Mouse (Mus musculus) thymus, postnatal 36 days (tissue): ENCODE measurements around the gene Syne3.

Experiments
- DNase-seq, 2 experiments: peaks; one replicate each; pipeline ENCODE4 v3.0.0; 2022; ENCODE audit warnings: mixed read lengths in 2 of 2

Syne3 gene

GRCm38 (mm10) chr12:105009370-105010212 is at the start of gene Syne3:
Gene Syne3 (minus strand): TSS chr12:105009809.
- peak; percentile 86 to 87 for DNase-seq

GRCm38 (mm10) chr12:105055308-105055707 is 45.7 kb upstream of the Syne3 start:
- DNase-seq, result no peak

DNA sequence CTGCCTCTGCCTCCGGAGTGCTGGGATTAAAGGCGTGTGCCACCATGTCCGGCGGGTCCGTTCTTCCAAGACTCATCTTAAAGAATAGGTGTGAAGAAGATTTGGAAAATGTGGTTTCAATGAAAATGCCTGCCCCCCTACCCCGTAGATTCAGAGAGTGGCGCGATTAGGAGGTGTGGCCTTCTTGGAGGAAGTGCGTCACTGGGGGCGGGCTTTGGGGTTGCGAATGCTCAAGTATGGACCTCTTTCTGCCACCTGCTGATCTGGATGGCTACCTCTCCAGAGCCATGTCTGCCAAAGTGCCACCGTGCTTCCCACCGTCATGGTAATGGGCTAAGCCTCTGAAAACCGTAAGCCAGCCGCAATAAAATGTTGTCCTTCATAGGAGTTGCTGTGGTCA is 44.4 kb upstream of the Syne3 start:
- no peak for DNase-seq

GRCm38 (mm10) chr12:105050898-105051297 is 41.3 kb upstream of the Syne3 start:
- DNase-seq, result peak; percentile 41 to 51

- DNase-seq, result no peak
These were observed 40.2 kb upstream of the Syne3 start for GRCm38 (mm10) chr12:105049813-105050212.

- no peak for DNase-seq
These were observed 38.8 kb upstream of the Syne3 start for GRCm38 (mm10) chr12:105048301-105048863.

DNA sequence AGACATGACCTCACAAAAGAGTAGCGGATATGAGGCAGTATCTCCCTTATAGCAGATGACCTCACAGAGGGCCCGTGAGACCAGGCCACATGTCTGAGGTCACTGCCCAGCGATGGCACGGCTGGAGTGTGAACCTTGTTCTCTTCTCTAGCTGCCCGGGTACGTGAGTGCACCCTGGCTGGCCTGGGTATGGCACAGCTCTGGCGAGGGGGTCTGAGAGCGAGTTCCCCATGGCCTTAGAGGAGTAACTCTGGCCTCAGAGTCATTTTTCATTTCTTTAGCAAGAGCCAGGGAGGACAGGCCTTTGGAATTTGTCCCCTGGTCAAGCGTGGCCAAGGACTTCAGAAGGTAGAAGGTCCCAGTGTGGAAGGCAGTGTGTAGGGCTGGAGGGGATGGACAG is 35.2 kb upstream of the Syne3 start:
- DNase-seq, result no peak

DNA sequence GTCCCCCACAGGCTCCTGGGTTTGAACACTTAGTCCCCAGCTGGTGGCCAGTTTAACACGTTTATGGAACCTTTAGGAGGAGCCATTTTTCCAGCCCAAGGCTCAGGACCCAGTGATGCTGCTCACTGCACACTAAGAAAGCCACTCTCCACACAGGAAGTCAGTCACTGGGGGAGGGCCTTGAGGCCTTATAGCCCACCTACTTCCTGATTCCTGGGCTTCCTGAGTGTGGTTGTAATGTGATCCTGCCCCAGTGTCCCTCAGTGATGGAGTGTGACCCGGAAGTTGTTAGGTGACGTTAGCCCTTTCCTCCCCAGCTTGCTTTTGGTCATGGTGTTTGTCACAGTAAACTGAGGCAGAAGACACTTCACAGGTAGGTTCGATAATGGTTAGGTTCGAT is 33.5 kb upstream of the Syne3 start:
- no peak for DNase-seq

DNA sequence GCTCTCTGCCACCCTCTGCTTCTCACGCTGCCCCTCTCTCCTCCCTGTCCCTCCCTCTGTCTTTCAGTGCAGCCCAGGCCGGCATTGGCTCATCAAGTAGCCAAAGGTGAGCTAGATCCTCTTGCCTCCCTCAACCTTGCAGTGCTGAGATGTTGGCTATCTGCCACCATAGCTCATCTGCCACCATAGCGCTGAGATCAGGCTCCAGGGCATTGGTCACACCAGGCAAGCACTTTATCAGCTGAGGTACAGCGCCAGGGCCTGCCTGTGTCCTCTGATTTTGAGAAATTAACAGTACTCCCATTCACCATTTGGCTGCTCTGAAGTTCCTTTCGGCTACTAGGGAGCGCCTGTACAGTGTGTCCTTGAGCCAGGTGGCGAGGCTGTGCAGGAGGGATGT is 31.3 kb upstream of the Syne3 start:
- no peak for DNase-seq

DNA sequence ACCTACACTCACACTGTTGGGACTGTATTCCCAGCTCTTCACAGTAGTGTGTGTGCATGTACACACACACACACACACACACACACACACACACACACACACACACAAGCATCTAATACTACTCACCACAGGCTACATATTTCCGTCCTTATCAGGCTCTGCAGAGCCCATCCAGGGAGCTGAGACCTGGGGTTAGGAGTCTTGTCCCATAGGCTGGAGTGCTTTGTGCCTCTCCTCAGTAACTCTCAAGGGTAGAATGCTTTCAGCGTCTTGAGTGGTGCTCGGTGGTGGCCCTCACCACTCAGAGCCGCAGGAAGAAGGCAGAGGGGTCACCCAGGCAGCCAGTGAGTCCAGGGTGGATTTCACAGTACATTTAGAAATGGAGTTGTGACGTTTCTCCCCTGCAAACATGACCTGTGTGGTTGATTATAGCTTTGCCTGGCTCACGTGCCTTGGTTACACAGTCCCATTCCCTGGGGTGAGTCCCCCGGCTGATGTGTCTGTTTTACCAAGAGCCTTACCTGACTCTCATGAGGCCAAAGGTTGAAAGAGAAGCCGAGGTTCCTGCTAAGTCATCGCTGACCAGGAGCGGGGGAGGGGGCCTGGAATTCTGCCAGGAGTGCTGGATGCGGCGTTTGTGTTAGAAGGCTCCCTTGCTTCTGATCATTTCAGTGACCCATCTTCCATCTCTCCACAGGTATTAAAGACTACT is 30.1 kb upstream of the Syne3 start:
- DNase-seq, result no peak

- DNase-seq, result no peak
These were observed 29.3 kb upstream of the Syne3 start for GRCm38 (mm10) chr12:105038918-105039317.

GRCm38 (mm10) chr12:105038211-105038610 is 28.6 kb upstream of the Syne3 start:
- DNase-seq, result no peak

DNA sequence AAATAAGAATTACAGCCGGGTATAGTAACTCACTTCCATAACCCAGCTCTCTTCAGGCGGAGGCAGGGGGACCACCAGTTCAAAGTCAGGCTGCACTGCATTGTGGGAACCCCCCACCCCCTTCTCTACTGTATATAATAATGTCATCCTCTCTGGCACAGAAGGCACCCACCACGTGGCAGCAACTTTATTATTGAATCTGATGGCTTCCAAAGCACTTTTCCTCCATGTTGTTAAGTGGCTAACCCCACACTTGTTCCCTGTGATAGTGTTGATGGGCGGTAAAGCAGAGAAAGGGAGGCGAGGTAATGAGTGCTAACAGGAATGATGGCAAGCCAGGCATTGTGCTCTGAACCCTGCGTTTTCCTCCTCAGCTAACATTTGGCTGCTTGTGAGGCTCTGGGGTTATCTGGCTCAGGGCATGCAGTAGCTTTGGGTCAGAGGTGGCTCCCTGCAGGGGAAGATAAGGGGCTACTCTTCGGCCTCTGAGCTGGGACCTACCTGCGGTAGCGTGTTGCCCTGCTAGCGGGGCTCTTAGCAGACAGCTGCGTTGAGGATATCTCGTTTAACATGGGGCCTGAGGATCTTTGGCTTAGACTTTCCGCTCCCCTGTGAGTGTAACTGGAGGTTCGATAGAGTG is 24.6 kb upstream of the Syne3 start:
- no peak for DNase-seq

DNA sequence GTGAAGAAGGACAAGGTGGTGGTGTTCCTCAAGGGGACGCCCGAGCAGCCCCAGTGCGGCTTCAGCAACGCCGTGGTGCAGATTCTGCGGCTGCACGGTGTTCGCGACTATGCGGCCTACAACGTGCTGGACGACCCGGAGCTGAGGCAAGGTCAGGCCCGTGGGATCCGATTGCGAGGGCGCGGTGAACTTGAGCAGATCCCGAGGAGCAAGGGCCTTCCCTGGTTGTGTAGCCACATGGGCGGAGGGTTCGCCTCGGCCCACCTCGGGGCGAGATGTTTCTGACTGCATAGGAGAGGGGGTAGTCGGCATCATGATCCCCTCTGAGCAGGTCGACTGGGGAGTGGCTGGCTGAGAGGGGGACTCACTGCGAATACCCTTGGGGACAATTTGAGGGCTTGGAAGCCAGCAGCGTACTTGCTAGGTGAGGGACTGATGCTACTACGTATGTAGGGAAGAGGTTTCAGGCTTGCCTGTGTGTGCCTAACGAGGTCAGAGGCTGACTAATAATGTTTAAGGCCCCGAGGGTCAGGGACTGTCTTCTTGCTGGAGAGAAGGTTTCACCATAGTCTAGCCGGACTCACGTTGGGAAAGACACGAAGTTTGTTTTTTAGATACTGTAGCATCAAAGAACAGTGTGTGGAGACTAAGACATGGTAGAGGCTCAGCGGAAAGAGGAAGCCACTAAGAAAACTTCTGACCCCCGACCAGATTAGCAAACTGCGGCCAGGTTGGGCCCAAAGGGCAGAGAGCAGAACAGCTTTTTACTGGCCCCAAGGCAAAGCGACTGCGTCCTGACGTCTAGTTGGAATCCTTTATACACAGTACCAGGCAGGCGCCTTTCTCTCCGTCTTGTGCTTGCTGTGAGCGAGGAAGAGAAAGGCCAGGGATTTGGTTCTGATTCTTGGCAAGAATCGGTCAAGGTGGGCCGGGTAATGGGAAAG is 23.5 kb upstream of the Syne3 start:
- no peak for DNase-seq

GRCm38 (mm10) chr12:105032147-105032831 is 22.7 kb upstream of the Syne3 start, which contains the start of gene Glrx5:
Gene Glrx5 (plus strand): TSS chr12:105032688.
- DNase-seq, result peak; percentile 95 to 99

DNA sequence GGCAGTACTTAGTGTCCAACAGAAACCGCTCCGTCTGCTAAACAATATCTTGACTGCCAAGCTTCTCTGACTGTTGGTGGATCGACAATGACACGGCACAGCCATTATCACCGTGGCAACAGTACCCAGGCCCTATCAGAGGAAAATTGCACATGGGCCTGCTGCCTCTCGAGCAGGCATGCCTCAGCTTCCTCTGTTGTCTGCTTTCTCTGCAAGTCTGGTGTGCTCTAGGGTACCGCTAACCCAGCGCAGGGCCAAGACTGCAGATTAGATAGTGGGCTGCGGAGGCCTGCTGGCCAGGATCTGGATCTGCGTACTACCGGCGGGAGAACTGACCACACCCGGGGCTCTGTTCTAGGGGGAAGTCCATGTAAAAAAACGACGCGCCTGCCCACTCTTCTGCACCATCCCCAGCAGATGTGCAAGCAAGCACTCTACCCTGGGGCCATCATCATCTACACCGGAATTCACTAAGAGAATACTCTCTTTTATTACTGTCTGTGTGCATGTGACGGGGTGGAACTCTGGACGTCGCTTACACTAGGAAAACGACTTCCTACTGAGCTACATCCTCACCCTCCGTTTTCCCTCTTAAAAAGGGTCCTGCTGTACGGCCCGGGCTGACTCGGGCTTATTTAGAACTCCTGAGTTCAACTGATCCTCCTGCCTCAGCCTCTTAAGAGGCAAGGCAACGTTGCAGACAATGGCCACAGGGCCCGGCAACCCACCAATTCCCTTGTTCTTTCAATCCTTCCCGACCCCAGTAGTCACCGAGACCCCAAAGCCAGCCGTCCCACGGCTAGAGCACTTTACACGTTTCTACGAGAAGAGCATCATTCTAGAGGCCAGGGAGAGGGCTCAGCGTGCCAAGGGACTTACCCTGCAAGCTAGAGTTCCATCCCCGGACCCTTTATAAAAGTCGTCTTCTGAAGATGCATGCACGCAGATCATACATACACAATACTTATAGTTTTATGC is 21.8 kb upstream of the Syne3 start:
- DNase-seq, result peak in 1 of 2 experiments; percentile 17

DNA sequence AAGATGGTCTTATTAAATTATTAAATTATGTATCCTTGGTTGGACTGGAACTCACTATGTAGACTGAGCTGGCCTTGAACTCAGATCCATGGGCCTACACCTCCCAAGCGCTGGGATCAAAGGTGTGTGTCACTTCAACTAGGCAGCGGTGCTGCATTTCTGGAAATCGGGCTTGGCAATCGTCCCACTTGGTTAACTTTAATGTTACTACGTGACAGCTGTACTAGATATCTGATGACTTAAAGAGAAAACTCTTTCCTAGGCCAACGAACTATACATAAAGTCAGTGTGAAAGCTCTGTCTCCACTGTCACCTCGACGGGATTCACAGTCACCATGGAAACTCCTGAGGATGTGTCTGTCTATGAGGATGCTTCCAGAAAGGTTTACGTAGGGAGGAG is 20.3 kb upstream of the Syne3 start:
- DNase-seq, result no peak

DNA sequence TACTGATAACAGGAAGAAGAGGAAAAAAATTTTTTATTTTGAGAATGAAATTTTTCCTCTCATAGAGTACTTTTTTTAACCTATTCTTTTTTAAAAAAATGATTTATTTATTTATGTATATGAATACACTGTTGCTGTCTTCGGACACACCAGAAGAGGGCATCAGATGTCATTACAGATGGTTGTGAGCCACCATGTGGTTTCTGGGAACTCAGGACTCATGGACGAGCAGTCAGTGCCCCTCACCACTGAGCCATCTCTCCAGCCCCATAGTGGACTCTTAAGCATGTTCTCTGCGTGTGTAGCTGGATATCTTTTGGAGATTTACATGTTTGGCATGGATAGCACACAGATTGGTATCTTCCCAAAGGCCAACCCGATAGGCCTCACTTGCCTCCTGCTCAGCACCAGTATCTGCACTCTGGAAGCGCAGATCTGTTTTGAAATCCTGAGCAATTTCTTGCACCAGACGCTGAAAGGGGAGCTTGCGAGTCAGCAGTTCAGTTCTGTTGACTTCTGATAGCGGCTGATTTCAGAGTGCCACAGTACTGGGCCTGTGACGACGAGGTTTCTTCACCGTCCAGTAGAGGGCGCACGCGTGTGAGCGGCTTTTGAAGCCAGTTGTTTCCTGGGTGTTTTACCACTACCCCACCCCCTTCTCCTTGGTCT is 17.8 kb upstream of the Syne3 start:
- DNase-seq, result peak; percentile 89 to 90

GRCm38 (mm10) chr12:105025947-105026586 is 16.5 kb upstream of the Syne3 start:
- DNase-seq, result no peak
